Mouse (Mus musculus) forebrain, embryonic 13.5 days (tissue): ENCODE results near the gene Scd3. TPM values are rescaled to one million over a fixed set of nuclear protein-coding genes. Genes with fewer than 3 reads are reported as not detected.

Experiments used
- ATAC-seq: fragments of 200-750 bp; cut with Nextera tagmentation; 2 replicates; pipeline ENCODE4 v1.8.0; 2017
- H3K27ac ChIP-seq: fragments of 300-500 bp; sonication (generic); 2 replicates; pipeline ENCODE4 v1.5.1; 2015; ENCODE audit warnings: inconsistent platforms, mild to moderate bottlenecking, moderate library complexity
- H3K27me3 ChIP-seq: fragments of 300-500 bp; sonication (generic); 2 replicates; pipeline ENCODE4 v1.6.1; 2015; ENCODE audit warnings: mild to moderate bottlenecking, inconsistent platforms
- H3K36me3 ChIP-seq: fragments of 300-500 bp; sonication (generic); 2 replicates; pipeline ENCODE4 v1.6.1; 2015; ENCODE audit warnings: mild to moderate bottlenecking, inconsistent platforms; ENCODE audit not compliant: poor library complexity, severe bottlenecking
- H3K4me1 ChIP-seq: fragments of 300-500 bp; sonication (generic); 2 replicates; pipeline ENCODE4 v1.6.1; 2015; ENCODE audit warnings: inconsistent platforms
- H3K4me2 ChIP-seq: fragments of 300-500 bp; sonication (generic); 2 replicates; pipeline ENCODE4 v1.6.1; 2015; ENCODE audit warnings: inconsistent platforms, mild to moderate bottlenecking, moderate library complexity
- H3K4me3 ChIP-seq: fragments of 300-500 bp; sonication (generic); 2 replicates; pipeline ENCODE4 v1.5.1; 2015; ENCODE audit warnings: mild to moderate bottlenecking, inconsistent platforms
- H3K9ac ChIP-seq: fragments of 300-500 bp; sonication (generic); 2 replicates; pipeline ENCODE4 v1.6.1; 2015; ENCODE audit warnings: mild to moderate bottlenecking, inconsistent platforms
- H3K9me3 ChIP-seq: fragments of 300-500 bp; sonication (generic); replicated peaks from 2 replicates; pipeline ENCODE4 v1.6.1; 2016; ENCODE audit warnings: inconsistent platforms
- WGBS: fragments of 180-500 bp; shearing (Covaris S2); methylation state at CpG from one replicate; pipeline ENCODE4 v1.1.7; 2015; 5-methylcytosine and 5-hydroxymethylcytosine counted together
- polyA plus RNA-seq: library from polyadenylated mRNA; unstranded; fragments of >200 nt; fragmentation: Nextera tagmentation; extraction: Ambion mirVana; gene quantifications from 2 replicates; pipeline ENCODE4 v1.2.1, GENCODE M21; 2015

Gene Scd3
- polyA plus RNA-seq, 1 experiment from 2014 or later: 1.4 TPM

- no peak for ATAC-seq
- Histone ChIP-seq H3K27me3 (no peaks in the 10 kb centered on the region), H3K9me3 (no peaks in the 10 kb centered on the region), H3K9ac (no peak overlapping the region), H3K4me1 (peaks cover 15% of the 10 kb centered on the region), H3K27ac (no peak overlapping the region), H3K36me3 (no peaks in the 10 kb centered on the region), H3K4me3 (no peak overlapping the region), H3K4me2 (no peak overlapping the region)
- WGBS: 58% methylated on average over 7 of the region's 7 CpGs
Measured at GRCm38 (mm10) chr19:44261774-44262173, 58.7 kb downstream of the Scd3 start.

GRCm38 (mm10) chr19:44263581-44263980 lies 60.5 kb downstream of the Scd3 start:
- 84% methylated on average over 3 of the region's 3 CpGs for WGBS
- H3K27ac ChIP-seq: no peak overlapping the region
- H3K36me3 ChIP-seq: no peaks in the 10 kb centered on the region
- H3K9me3 ChIP-seq: no peaks in the 10 kb centered on the region
- ATAC-seq: no peak
- no peak overlapping the region for H3K4me2 ChIP-seq
- H3K9ac ChIP-seq: no peak overlapping the region
- no peak overlapping the region for H3K4me3 ChIP-seq
- H3K4me1 ChIP-seq: peaks cover 21% of the 10 kb centered on the region
- no peaks in the 10 kb centered on the region for H3K27me3 ChIP-seq

GRCm38 (mm10) chr19:44264226-44264625 lies 61.2 kb downstream of the Scd3 start:
- Histone ChIP-seq H3K4me1 (peaks cover 21% of the 10 kb centered on the region), H3K27me3 (no peaks in the 10 kb centered on the region), H3K4me2 (no peak overlapping the region), H3K4me3 (no peak overlapping the region), H3K9me3 (no peaks in the 10 kb centered on the region), H3K36me3 (no peaks in the 10 kb centered on the region), H3K9ac (no peak overlapping the region), H3K27ac (no peak overlapping the region)
- no peak for ATAC-seq
- WGBS: 78% methylated on average over 9 of the region's 9 CpGs

GRCm38 (mm10) chr19:44265300-44265699 lies 62.2 kb downstream of the Scd3 start:
- no peak overlapping the region for H3K27ac ChIP-seq
- H3K4me3 ChIP-seq: no peak overlapping the region
- no peak overlapping the region for H3K9ac ChIP-seq
- no peak overlapping the region for H3K4me2 ChIP-seq
- ATAC-seq: no peak
- H3K4me1 ChIP-seq: peaks cover 21% of the 10 kb centered on the region
- H3K36me3 ChIP-seq: no peaks in the 10 kb centered on the region
- H3K27me3 ChIP-seq: no peaks in the 10 kb centered on the region
- 35% methylated on average over 7 of the region's 7 CpGs for WGBS
- no peaks in the 10 kb centered on the region for H3K9me3 ChIP-seq

GRCm38 (mm10) chr19:44265911-44266337 lies 62.9 kb downstream of the Scd3 start:
- peaks cover 21% of the 10 kb centered on the region for H3K4me1 ChIP-seq
- no peak for ATAC-seq
- no peak overlapping the region for H3K4me3 ChIP-seq
- peak overlapping the region; percentile 81; the same call in 1 of the 2 replicates for H3K4me2 ChIP-seq
- no peaks in the 10 kb centered on the region for H3K27me3 ChIP-seq
- no peak overlapping the region; the same call in 1 of the 2 replicates for H3K27ac ChIP-seq
- H3K9ac ChIP-seq: no peak overlapping the region
- WGBS: 13% methylated on average over 5 of the region's 5 CpGs
- no peaks in the 10 kb centered on the region for H3K36me3 ChIP-seq
- no peaks in the 10 kb centered on the region for H3K9me3 ChIP-seq

GRCm38 (mm10) chr19:44266458-44266823 lies 63.4 kb downstream of the Scd3 start:
- Histone ChIP-seq H3K4me1 (peaks cover 21% of the 10 kb centered on the region), H3K9ac (peak overlapping the region; percentile 71), H3K4me3 (peak overlapping the region; percentile 60), H3K27me3 (no peaks in the 10 kb centered on the region), H3K27ac (peak overlapping the region; percentile 87; the same call in 1 of the 2 replicates), H3K4me2 (peak overlapping the region; percentile 81), H3K9me3 (no peaks in the 10 kb centered on the region), H3K36me3 (no peaks in the 10 kb centered on the region)
- ATAC-seq: peak; percentile 39
- WGBS: 6% methylated on average over 6 of the region's 6 CpGs

GRCm38 (mm10) chr19:44266824-44267498 lies 63.9 kb downstream of the Scd3 start:
- Histone ChIP-seq H3K27me3 (no peaks in the 10 kb centered on the region), H3K9ac (peak overlapping the region; percentile 71), H3K4me1 (peaks cover 21% of the 10 kb centered on the region), H3K36me3 (no peaks in the 10 kb centered on the region), H3K27ac (peak overlapping the region; percentile 87), H3K9me3 (no peaks in the 10 kb centered on the region), H3K4me2 (peak overlapping the region; percentile 81), H3K4me3 (peak overlapping the region; percentile 60)
- under 1% methylated on average over 43 of the region's 43 CpGs for WGBS
- peak; percentile 97 for ATAC-seq

- H3K9ac ChIP-seq: peak overlapping the region; percentile 71
- peak; percentile 4; the same call in 1 of the 2 replicates for ATAC-seq
Measured at GRCm38 (mm10) chr19:44267499-44268002, 64.5 kb downstream of the Scd3 start.

GRCm38 (mm10) chr19:44273711-44274110 lies 70.6 kb downstream of the Scd3 start:
- H3K4me2 ChIP-seq: no peak overlapping the region
- 84% methylated on average over 4 of the region's 4 CpGs for WGBS
- no peak for ATAC-seq
- H3K9ac ChIP-seq: no peak overlapping the region
- H3K4me3 ChIP-seq: no peak overlapping the region
- peaks cover 15% of the 10 kb centered on the region for H3K4me1 ChIP-seq
- no peak overlapping the region for H3K27ac ChIP-seq
- H3K27me3 ChIP-seq: no peaks in the 10 kb centered on the region
- no peaks in the 10 kb centered on the region for H3K36me3 ChIP-seq
- H3K9me3 ChIP-seq: no peaks in the 10 kb centered on the region

More at GRCm38 (mm10) chr19:44267499-44268002, 64.5 kb downstream of the Scd3 start:
- Histone ChIP-seq H3K27ac (peak overlapping the region; percentile 87), H3K27me3 (no peaks in the 10 kb centered on the region), H3K4me3 (peak overlapping the region; percentile 60), H3K4me2 (peak overlapping the region; percentile 81), H3K36me3 (no peaks in the 10 kb centered on the region), H3K9me3 (no peaks in the 10 kb centered on the region), H3K4me1 (peaks cover 21% of the 10 kb centered on the region)
- WGBS: 10% methylated on average over 18 of the region's 18 CpGs

- no peak overlapping the region for H3K4me2 ChIP-seq
- no peak overlapping the region for H3K4me3 ChIP-seq
- no peaks in the 10 kb centered on the region for H3K9me3 ChIP-seq
- 88% methylated on average over 4 of the region's 4 CpGs for WGBS
- H3K36me3 ChIP-seq: no peaks in the 10 kb centered on the region
- ATAC-seq: no peak
- H3K9ac ChIP-seq: no peak overlapping the region
- peaks cover 15% of the 10 kb centered on the region for H3K4me1 ChIP-seq
- H3K27ac ChIP-seq: no peak overlapping the region
- no peaks in the 10 kb centered on the region for H3K27me3 ChIP-seq
Measured at GRCm38 (mm10) chr19:44274452-44274851, 71.4 kb downstream of the Scd3 start.

GRCm38 (mm10) chr19:44275418-44275817 lies 72.3 kb downstream of the Scd3 start:
- Histone ChIP-seq H3K4me3 (no peak overlapping the region), H3K9me3 (no peaks in the 10 kb centered on the region), H3K4me2 (no peak overlapping the region), H3K27ac (no peak overlapping the region), H3K36me3 (no peaks in the 10 kb centered on the region), H3K9ac (no peak overlapping the region), H3K27me3 (no peaks in the 10 kb centered on the region), H3K4me1 (peaks cover 20% of the 10 kb centered on the region)
- no peak for ATAC-seq
- WGBS: 97% methylated on average over 1 of the region's 1 CpGs

GRCm38 (mm10) chr19:44276861-44277260 lies 73.8 kb downstream of the Scd3 start:
- Histone ChIP-seq H3K27me3 (no peaks in the 10 kb centered on the region), H3K9ac (no peak overlapping the region), H3K9me3 (no peaks in the 10 kb centered on the region), H3K27ac (no peak overlapping the region), H3K4me3 (no peak overlapping the region), H3K4me2 (no peak overlapping the region), H3K36me3 (no peaks in the 10 kb centered on the region), H3K4me1 (peaks cover 34% of the 10 kb centered on the region)
- 81% methylated on average over 5 of the region's 5 CpGs for WGBS
- ATAC-seq: no peak
